Mouse (Mus musculus) kidney, embryonic 15.5 days (tissue): ENCODE data around the gene AC170998.1. TPM values are rescaled to one million over a fixed set of nuclear protein-coding genes. Genes with fewer than 3 reads are reported as not detected.
A peak's percentile ranks its signal among the peaks of the same experiment; 100 is the strongest.

Experiments
- ATAC-seq: fragments of 200-750 bp; cut with Nextera tagmentation; replicated peaks from 2 replicates; pipeline ENCODE4 v1.8.0; 2017; ENCODE audit warnings: moderate TSS enrichment; ENCODE audit not compliant: low FRiP score
- H3K27ac ChIP-seq: fragments of 300-500 bp; sonication (generic); 2 replicates; pipeline ENCODE4 v1.5.1; 2015; ENCODE audit warnings: mild to moderate bottlenecking, inconsistent platforms
- H3K27me3 ChIP-seq: fragments of 300-500 bp; sonication (generic); 2 replicates; pipeline ENCODE4 v1.6.1; 2015; ENCODE audit warnings: inconsistent platforms
- H3K36me3 ChIP-seq: fragments of 300-500 bp; sonication (generic); 2 replicates; pipeline ENCODE4 v1.6.1; 2015; ENCODE audit warnings: inconsistent platforms
- H3K4me1 ChIP-seq: fragments of 300-500 bp; sonication (generic); 2 replicates; pipeline ENCODE4 v1.6.1; 2015; ENCODE audit warnings: inconsistent platforms
- H3K4me2 ChIP-seq: fragments of 300-500 bp; sonication (generic); 2 replicates; pipeline ENCODE4 v1.6.1; 2015; ENCODE audit warnings: moderate library complexity, mild to moderate bottlenecking, inconsistent platforms
- H3K4me3 ChIP-seq: fragments of 300-500 bp; sonication (generic); replicated peaks from 2 replicates; pipeline ENCODE4 v1.5.1; 2015; ENCODE audit warnings: mild to moderate bottlenecking, inconsistent platforms
- H3K9ac ChIP-seq: fragments of 300-500 bp; sonication (generic); 2 replicates; pipeline ENCODE4 v1.6.1; 2015; ENCODE audit warnings: mild to moderate bottlenecking, inconsistent platforms
- H3K9me3 ChIP-seq: fragments of 300-500 bp; sonication (generic); replicated peaks from 2 replicates; pipeline ENCODE4 v1.6.1; 2016; ENCODE audit warnings: inconsistent platforms
- WGBS: fragments of 180-500 bp; shearing (Covaris S2); methylation state at CpG from one replicate; pipeline ENCODE4 v1.1.7; 2015; ENCODE audit warnings: mixed read lengths; 5-methylcytosine and 5-hydroxymethylcytosine counted together
- polyA plus RNA-seq: library from polyadenylated mRNA; unstranded; fragments of >200 nt; fragmentation: Nextera tagmentation; extraction: Ambion mirVana; gene quantifications from 2 replicates; pipeline ENCODE4 v1.2.1, GENCODE M21; 2015

The AC170998.1 gene
- polyA plus RNA-seq, 1 experiment from 2014 or later = 4.0 TPM

- no peak overlapping the region for H3K9ac ChIP-seq
- peaks cover 81% of the 10 kb centered on the region for H3K36me3 ChIP-seq
- H3K4me1 ChIP-seq = 0 out of 2 replicates have a peak, but pooled peaks cover 6% of the 10 kb centered on the region
- no peak overlapping the region for H3K27ac ChIP-seq
- H3K27me3 ChIP-seq = no peaks in the 10 kb centered on the region
- H3K9me3 ChIP-seq = no peaks in the 10 kb centered on the region
- 81% methylated on average over 4 of the region's 4 CpGs for WGBS
- H3K4me2 ChIP-seq = no peak overlapping the region
- no peak overlapping the region for H3K4me3 ChIP-seq
- no peak for ATAC-seq
These were observed 12.1 kb downstream of the AC170998.1 start for GRCm38 (mm10) chr17:28737973-28738372.

GRCm38 (mm10) chr17:28739244-28739643, 13.4 kb downstream of the AC170998.1 start:
- Histone ChIP-seq H3K27ac (no peak overlapping the region), H3K9ac (no peak overlapping the region), H3K9me3 (no peaks in the 10 kb centered on the region), H3K4me2 (no peak overlapping the region), H3K4me1 (0 out of 2 replicates have a peak, but pooled peaks cover 6% of the 10 kb centered on the region), H3K27me3 (no peaks in the 10 kb centered on the region), H3K4me3 (no peak overlapping the region), H3K36me3 (peaks cover 84% of the 10 kb centered on the region)
- WGBS = 95% methylated on average over 6 of the region's 6 CpGs
- ATAC-seq = no peak

GRCm38 (mm10) chr17:28743145-28743866, 17.4 kb downstream of the AC170998.1 start:
- no peak for ATAC-seq
- H3K4me3 ChIP-seq = no peak overlapping the region
- H3K9me3 ChIP-seq = no peaks in the 10 kb centered on the region
- H3K27me3 ChIP-seq = no peaks in the 10 kb centered on the region
- no peak overlapping the region for H3K9ac ChIP-seq
- H3K27ac ChIP-seq = peak overlapping the region; percentile 42
- peaks cover 99% of the 10 kb centered on the region for H3K36me3 ChIP-seq
- no peaks in the 10 kb centered on the region for H3K4me1 ChIP-seq
- H3K4me2 ChIP-seq = no peak overlapping the region
- WGBS = 87% methylated on average over 11 of the region's 11 CpGs

- no peak overlapping the region for H3K9ac ChIP-seq
- H3K9me3 ChIP-seq = no peaks in the 10 kb centered on the region
- ATAC-seq = no peak
- no peak overlapping the region for H3K27ac ChIP-seq
- peaks cover 100% of the 10 kb centered on the region for H3K36me3 ChIP-seq
- no peaks in the 10 kb centered on the region for H3K27me3 ChIP-seq
- H3K4me3 ChIP-seq = no peak overlapping the region
- H3K4me2 ChIP-seq = no peak overlapping the region
- 94% methylated on average over 9 of the region's 9 CpGs for WGBS
- H3K4me1 ChIP-seq = no peaks in the 10 kb centered on the region
These were observed 18.0 kb downstream of the AC170998.1 start for GRCm38 (mm10) chr17:28743916-28744315.

GRCm38 (mm10) chr17:28745773-28746172, 19.9 kb downstream of the AC170998.1 start:
- WGBS = 81% methylated on average over 6 of the region's 6 CpGs
- no peak for ATAC-seq
- Histone ChIP-seq H3K36me3 (peaks cover 82% of the 10 kb centered on the region), H3K9me3 (no peaks in the 10 kb centered on the region), H3K9ac (no peak overlapping the region), H3K4me1 (no peaks in the 10 kb centered on the region), H3K27ac (no peak overlapping the region), H3K4me3 (no peak overlapping the region), H3K4me2 (no peak overlapping the region), H3K27me3 (no peaks in the 10 kb centered on the region)

- Histone ChIP-seq H3K4me1 (no peaks in the 10 kb centered on the region), H3K4me3 (no peak overlapping the region), H3K9me3 (no peaks in the 10 kb centered on the region), H3K36me3 (peaks cover 59% of the 10 kb centered on the region), H3K9ac (no peak overlapping the region), H3K27me3 (no peaks in the 10 kb centered on the region), H3K4me2 (no peak overlapping the region), H3K27ac (no peak overlapping the region)
- WGBS = 87% methylated on average over 4 of the region's 4 CpGs
- no peak for ATAC-seq
These were observed 22.1 kb downstream of the AC170998.1 start for GRCm38 (mm10) chr17:28748001-28748400.

GRCm38 (mm10) chr17:28750580-28750979, 24.7 kb downstream of the AC170998.1 start:
- H3K4me1 ChIP-seq = no peaks in the 10 kb centered on the region
- no peak overlapping the region for H3K9ac ChIP-seq
- no peak overlapping the region for H3K4me2 ChIP-seq
- no peaks in the 10 kb centered on the region for H3K9me3 ChIP-seq
- no peak overlapping the region for H3K27ac ChIP-seq
- H3K27me3 ChIP-seq = no peaks in the 10 kb centered on the region
- no peak overlapping the region for H3K4me3 ChIP-seq
- 75% methylated on average over 6 of the region's 6 CpGs for WGBS
- ATAC-seq = no peak
- peaks cover 34% of the 10 kb centered on the region for H3K36me3 ChIP-seq

- no peak overlapping the region for H3K4me2 ChIP-seq
- no peak overlapping the region for H3K27ac ChIP-seq
- no peaks in the 10 kb centered on the region for H3K9me3 ChIP-seq
- no peak overlapping the region for H3K9ac ChIP-seq
- H3K4me3 ChIP-seq = no peak overlapping the region
- no peaks in the 10 kb centered on the region for H3K36me3 ChIP-seq
- no peaks in the 10 kb centered on the region for H3K27me3 ChIP-seq
- ATAC-seq = no peak
- WGBS = 51% methylated on average over 5 of the region's 5 CpGs
- H3K4me1 ChIP-seq = no peaks in the 10 kb centered on the region
These were observed 30.6 kb downstream of the AC170998.1 start for GRCm38 (mm10) chr17:28756447-28756846.

GRCm38 (mm10) chr17:28757470-28757869, 31.6 kb downstream of the AC170998.1 start:
- H3K36me3 ChIP-seq = no peaks in the 10 kb centered on the region
- H3K27me3 ChIP-seq = no peaks in the 10 kb centered on the region
- no peak overlapping the region for H3K4me3 ChIP-seq
- no peak overlapping the region for H3K9ac ChIP-seq
- no peak for ATAC-seq
- WGBS = 66% methylated on average over 2 of the region's 2 CpGs
- no peaks in the 10 kb centered on the region for H3K9me3 ChIP-seq
- no peak overlapping the region for H3K4me2 ChIP-seq
- H3K27ac ChIP-seq = no peak overlapping the region
- H3K4me1 ChIP-seq = no peaks in the 10 kb centered on the region

- no peaks in the 10 kb centered on the region for H3K27me3 ChIP-seq
- no peak overlapping the region for H3K9ac ChIP-seq
- no peaks in the 10 kb centered on the region for H3K4me1 ChIP-seq
- no peaks in the 10 kb centered on the region for H3K9me3 ChIP-seq
- ATAC-seq = no peak
- H3K36me3 ChIP-seq = no peaks in the 10 kb centered on the region
- no peak overlapping the region for H3K27ac ChIP-seq
- WGBS = 58% methylated on average over 8 of the region's 8 CpGs
- H3K4me3 ChIP-seq = no peak overlapping the region
- H3K4me2 ChIP-seq = no peak overlapping the region
These were observed 34.9 kb downstream of the AC170998.1 start for GRCm38 (mm10) chr17:28760736-28761312.

GRCm38 (mm10) chr17:28761871-28762270, 36.0 kb downstream of the AC170998.1 start:
- ATAC-seq = no peak
- Histone ChIP-seq H3K36me3 (no peaks in the 10 kb centered on the region), H3K4me2 (no peak overlapping the region), H3K9me3 (no peaks in the 10 kb centered on the region), H3K4me3 (no peak overlapping the region), H3K4me1 (no peaks in the 10 kb centered on the region), H3K27me3 (no peaks in the 10 kb centered on the region), H3K9ac (no peak overlapping the region), H3K27ac (no peak overlapping the region)
- 7% methylated on average over 3 of the region's 3 CpGs for WGBS

- Histone ChIP-seq H3K9ac (no peak overlapping the region), H3K4me2 (no peak overlapping the region), H3K36me3 (no peaks in the 10 kb centered on the region), H3K27me3 (peaks cover 36% of the 10 kb centered on the region), H3K9me3 (no peaks in the 10 kb centered on the region), H3K4me1 (peaks cover 23% of the 10 kb centered on the region), H3K27ac (no peak overlapping the region), H3K4me3 (no peak overlapping the region)
- WGBS = 56% methylated on average over 3 of the region's 3 CpGs
- no peak for ATAC-seq
These were observed 40.3 kb downstream of the AC170998.1 start for GRCm38 (mm10) chr17:28766203-28766602.
